Mouse (Mus musculus): ENCODE data around the gene Spock1. TPM values are rescaled to one million over a fixed set of nuclear protein-coding genes. Genes with fewer than 3 reads are reported as not detected.
"Not testable (repeated sequence)": the region's sequence is repeated elsewhere in the genome, so short reads cannot be mapped to it uniquely, and the experiment has no call there.

The Spock1 gene
- total RNA-seq, 2 experiments from 2014 or later: not detected

- no peak for ATAC-seq (ENCODE audit: poor library complexity, severe bottlenecking)
Measured at GRCm38 (mm10) chr13:57522319-57522718, 385.8 kb downstream of the Spock1 start.

- no peak for ATAC-seq (ENCODE audit: poor library complexity, severe bottlenecking)
Measured at GRCm38 (mm10) chr13:57521152-57521551, 387.0 kb downstream of the Spock1 start.

GRCm38 (mm10) chr13:57519790-57520189 is 388.3 kb downstream of the Spock1 start:
- ATAC-seq (ENCODE audit: poor library complexity, severe bottlenecking): no peak

- no peak for ATAC-seq (ENCODE audit: poor library complexity, severe bottlenecking)
Measured at GRCm38 (mm10) chr13:57515737-57516136, 392.4 kb downstream of the Spock1 start.

GRCm38 (mm10) chr13:57501552-57501951 is 406.6 kb downstream of the Spock1 start:
- no peak for ATAC-seq (ENCODE audit: poor library complexity, severe bottlenecking)

- ATAC-seq (ENCODE audit: poor library complexity, severe bottlenecking): no peak
Measured at GRCm38 (mm10) chr13:57496778-57497177, 411.4 kb downstream of the Spock1 start.

- ATAC-seq (ENCODE audit: poor library complexity, severe bottlenecking): no peak
Measured at GRCm38 (mm10) chr13:57494838-57495237, 413.3 kb downstream of the Spock1 start.

GRCm38 (mm10) chr13:57488926-57489325 is 419.2 kb downstream of the Spock1 start:
- ATAC-seq (ENCODE audit: poor library complexity, severe bottlenecking): no peak

- no peak for ATAC-seq (ENCODE audit: poor library complexity, severe bottlenecking)
Measured at GRCm38 (mm10) chr13:57484426-57485168, 423.5 kb downstream of the Spock1 start.

- ATAC-seq (ENCODE audit: poor library complexity, severe bottlenecking): no peak
Measured at GRCm38 (mm10) chr13:57476700-57477099, 431.4 kb downstream of the Spock1 start.

- ATAC-seq (ENCODE audit: poor library complexity, severe bottlenecking): no peak
Measured at GRCm38 (mm10) chr13:57474068-57474467, 434.1 kb downstream of the Spock1 start.

GRCm38 (mm10) chr13:57470922-57471321 is 437.2 kb downstream of the Spock1 start:
- ATAC-seq (ENCODE audit: poor library complexity, severe bottlenecking): not testable (repeated sequence)

- ATAC-seq (ENCODE audit: poor library complexity, severe bottlenecking): no peak
Measured at GRCm38 (mm10) chr13:57459978-57460377, 448.2 kb downstream of the Spock1 start.

GRCm38 (mm10) chr13:57450189-57450821 is 457.8 kb downstream of the Spock1 start:
- ATAC-seq (ENCODE audit: poor library complexity, severe bottlenecking): no peak

- ATAC-seq (ENCODE audit: poor library complexity, severe bottlenecking): no peak
Measured at GRCm38 (mm10) chr13:57448906-57449305, 459.2 kb downstream of the Spock1 start.

GRCm38 (mm10) chr13:57444977-57445376 is 463.2 kb downstream of the Spock1 start:
- no peak for ATAC-seq (ENCODE audit: poor library complexity, severe bottlenecking)

GRCm38 (mm10) chr13:57440111-57440510 is 468.0 kb downstream of the Spock1 start:
- no peak for ATAC-seq (ENCODE audit: poor library complexity, severe bottlenecking)

GRCm38 (mm10) chr13:57435726-57436220 is 472.4 kb downstream of the Spock1 start:
- no peak for ATAC-seq (ENCODE audit: poor library complexity, severe bottlenecking)

GRCm38 (mm10) chr13:57433848-57434247 is 474.3 kb downstream of the Spock1 start:
- ATAC-seq (ENCODE audit: poor library complexity, severe bottlenecking): no peak

GRCm38 (mm10) chr13:57431815-57432214 is 476.3 kb downstream of the Spock1 start:
- no peak for ATAC-seq (ENCODE audit: poor library complexity, severe bottlenecking)

- ATAC-seq (ENCODE audit: poor library complexity, severe bottlenecking): no peak
Measured at GRCm38 (mm10) chr13:57428840-57429239, 479.3 kb downstream of the Spock1 start.

- ATAC-seq (ENCODE audit: poor library complexity, severe bottlenecking): no peak
Measured at GRCm38 (mm10) chr13:57418781-57419180, 489.4 kb downstream of the Spock1 start.
